Mouse (Mus musculus) neural tube, embryonic 11.5 days (tissue): ENCODE data around the gene Map10. TPM values are rescaled to one million over a fixed set of nuclear protein-coding genes. Genes with fewer than 3 reads are reported as not detected.
A peak's percentile ranks its signal among the peaks of the same experiment; 100 is the strongest.

Source experiments
- ATAC-seq: fragments of 200-750 bp; cut with Nextera tagmentation; 2 replicates; pipeline ENCODE4 v1.8.0; 2017; ENCODE audit warnings: moderate number of reproducible peaks, mild to moderate bottlenecking, moderate TSS enrichment, moderate library complexity; ENCODE audit not compliant: insufficient read depth, low FRiP score, low TSS enrichment
- DNase-seq: peaks from one replicate; pipeline ENCODE4 v3.0.0-alpha.2; 2015; ENCODE audit warnings: low spot score
- H3K27ac ChIP-seq: fragments of 300-500 bp; sonication (generic); 2 replicates; pipeline ENCODE4 v1.5.1; 2014; ENCODE audit warnings: low read depth, mild to moderate bottlenecking, low read length
- H3K27me3 ChIP-seq: fragments of 300-500 bp; sonication (generic); 2 replicates; pipeline ENCODE4 v1.6.1; 2014; ENCODE audit warnings: mild to moderate bottlenecking, low read length, mixed read lengths; ENCODE audit not compliant: control insufficient read depth, insufficient read depth
- H3K36me3 ChIP-seq: fragments of 300-500 bp; sonication (generic); 2 replicates; pipeline ENCODE4 v1.6.1; 2014; ENCODE audit warnings: mild to moderate bottlenecking, low read length, moderate library complexity, mixed read lengths; ENCODE audit not compliant: control insufficient read depth, insufficient read depth
- H3K4me1 ChIP-seq: fragments of 300-500 bp; sonication (generic); 2 replicates; pipeline ENCODE4 v1.6.1; 2014; ENCODE audit warnings: low read length, mixed read lengths; ENCODE audit not compliant: control insufficient read depth, insufficient read depth
- H3K4me2 ChIP-seq: fragments of 300-500 bp; sonication (generic); 2 replicates; pipeline ENCODE4 v1.6.1; 2014; ENCODE audit warnings: low read depth, mild to moderate bottlenecking, moderate library complexity
- H3K4me3 ChIP-seq: fragments of 300-500 bp; sonication (generic); 2 replicates; pipeline ENCODE4 v1.5.1; 2014; ENCODE audit warnings: low read depth, low read length
- H3K9ac ChIP-seq: fragments of 300-500 bp; sonication (generic); 2 replicates; pipeline ENCODE4 v1.6.1; 2014; ENCODE audit warnings: mild to moderate bottlenecking, low read length
- H3K9me3 ChIP-seq: fragments of 300-500 bp; sonication (generic); 2 replicates; pipeline ENCODE4 v1.6.1; 2016; ENCODE audit warnings: low read length; ENCODE audit not compliant: control insufficient read depth
- WGBS: fragments of 180-500 bp; shearing (Covaris S2); extraction: QIAGEN DNeasy Blood & Tissue Kit; methylation state at CpG from one replicate; pipeline ENCODE4 v1.1.7; 2014; 5-methylcytosine and 5-hydroxymethylcytosine counted together
- polyA plus RNA-seq: library from polyadenylated mRNA; unstranded; fragments of >200 nt; fragmentation: Nextera tagmentation; extraction: Ambion mirVana; gene quantifications from 2 replicates; pipeline ENCODE4 v1.2.1, GENCODE M21; 2014

Gene Map10
- polyA plus RNA-seq, 1 experiment from 2014 or later, result 10.2 TPM

- no peak overlapping the region for H3K9ac ChIP-seq
- no peak for DNase-seq
- no peaks in the 10 kb centered on the region for H3K27me3 ChIP-seq
- WGBS, result 85% methylated on average over 10 of the region's 10 CpGs
- no peak overlapping the region for H3K27ac ChIP-seq
- H3K4me1 ChIP-seq, result no peaks in the 10 kb centered on the region
- no peaks in the 10 kb centered on the region for H3K9me3 ChIP-seq
- H3K36me3 ChIP-seq, result no peaks in the 10 kb centered on the region
- no peak for ATAC-seq
- H3K4me3 ChIP-seq, result no peak overlapping the region
- no peak overlapping the region for H3K4me2 ChIP-seq
Observed at GRCm38 (mm10) chr8:125645757-125646478, 23.7 kb upstream of the Map10 start.

GRCm38 (mm10) chr8:125649447-125649846, 20.2 kb upstream of the Map10 start:
- WGBS, result 83% methylated on average over 4 of the region's 4 CpGs
- ATAC-seq (no peak), DNase-seq (no peak)
- Histone ChIP-seq H3K4me2 (no peak overlapping the region), H3K9ac (no peak overlapping the region), H3K27me3 (no peaks in the 10 kb centered on the region), H3K4me1 (no peaks in the 10 kb centered on the region), H3K27ac (no peak overlapping the region), H3K36me3 (no peaks in the 10 kb centered on the region), H3K9me3 (no peaks in the 10 kb centered on the region), H3K4me3 (no peak overlapping the region)

- Histone ChIP-seq H3K36me3 (no peaks in the 10 kb centered on the region), H3K4me3 (no peak overlapping the region), H3K27me3 (no peaks in the 10 kb centered on the region), H3K9ac (no peak overlapping the region), H3K4me1 (no peaks in the 10 kb centered on the region), H3K27ac (no peak overlapping the region), H3K9me3 (no peaks in the 10 kb centered on the region), H3K4me2 (no peak overlapping the region)
- DNase-seq (no peak), ATAC-seq (no peak)
- 76% methylated on average over 2 of the region's 2 CpGs for WGBS
Observed at GRCm38 (mm10) chr8:125654821-125655220, 14.8 kb upstream of the Map10 start.

DNA sequence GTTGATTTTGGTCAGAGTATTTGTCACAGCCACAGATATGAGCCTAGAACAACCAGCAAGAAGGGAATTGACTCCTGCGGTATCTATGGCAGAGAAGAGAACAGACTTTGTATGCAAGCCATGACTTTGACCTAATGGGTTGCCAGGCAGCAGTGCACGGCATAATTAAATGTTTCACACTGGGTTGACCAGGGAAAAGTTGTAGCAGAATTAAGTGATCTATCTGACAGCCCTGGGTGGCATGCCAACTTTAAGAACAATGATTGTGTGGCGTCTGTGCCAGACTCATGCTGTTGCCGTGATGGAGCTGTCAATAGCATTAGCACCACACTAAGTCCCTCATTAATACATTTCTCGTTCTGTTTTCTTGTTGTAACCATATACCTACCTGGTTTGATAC, 11.1 kb upstream of the Map10 start:
- H3K4me2 ChIP-seq, result no peak overlapping the region
- WGBS, result 66% methylated on average over 5 of the region's 5 CpGs
- no peak overlapping the region for H3K9ac ChIP-seq
- H3K4me3 ChIP-seq, result no peak overlapping the region
- peak; percentile 48 for DNase-seq
- no peaks in the 10 kb centered on the region for H3K36me3 ChIP-seq
- H3K27ac ChIP-seq, result no peak overlapping the region
- H3K4me1 ChIP-seq, result no peaks in the 10 kb centered on the region
- no peaks in the 10 kb centered on the region for H3K27me3 ChIP-seq
- H3K9me3 ChIP-seq, result no peaks in the 10 kb centered on the region
- peak; percentile 58 for ATAC-seq

DNA sequence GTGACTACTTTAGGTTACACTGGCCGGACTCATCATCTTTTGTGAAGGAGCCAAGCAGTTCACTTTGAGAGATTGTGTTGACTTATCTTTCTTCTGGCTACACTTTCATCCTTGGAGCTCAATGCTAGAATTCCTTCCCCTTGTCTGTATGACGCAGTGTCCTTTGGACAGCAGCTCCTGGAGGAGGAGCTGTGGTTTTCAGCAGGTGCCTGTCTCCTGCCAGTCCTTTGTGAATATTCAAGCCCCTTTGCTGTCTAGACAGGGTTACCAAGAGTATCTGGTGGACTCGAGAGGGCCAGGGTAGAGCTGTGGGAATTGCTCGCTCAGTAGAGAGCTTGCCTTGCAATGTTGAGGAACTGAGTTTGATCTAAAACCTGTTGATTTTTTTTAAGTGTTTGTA, 10.7 kb upstream of the Map10 start:
- ATAC-seq (no peak), DNase-seq (no peak)
- H3K27me3 ChIP-seq, result no peaks in the 10 kb centered on the region
- no peak overlapping the region for H3K4me2 ChIP-seq
- WGBS, result 78% methylated on average over 4 of the region's 4 CpGs
- H3K27ac ChIP-seq, result no peak overlapping the region
- no peak overlapping the region for H3K9ac ChIP-seq
- no peaks in the 10 kb centered on the region for H3K36me3 ChIP-seq
- no peak overlapping the region for H3K4me3 ChIP-seq
- no peaks in the 10 kb centered on the region for H3K4me1 ChIP-seq
- no peaks in the 10 kb centered on the region for H3K9me3 ChIP-seq

- no peaks in the 10 kb centered on the region for H3K36me3 ChIP-seq
- H3K4me2 ChIP-seq, result no peak overlapping the region
- H3K9ac ChIP-seq, result no peak overlapping the region
- H3K27me3 ChIP-seq, result no peaks in the 10 kb centered on the region
- DNase-seq (no peak), ATAC-seq (no peak)
- no peaks in the 10 kb centered on the region for H3K9me3 ChIP-seq
- H3K27ac ChIP-seq, result no peak overlapping the region
- 65% methylated on average over 6 of the region's 6 CpGs for WGBS
- H3K4me3 ChIP-seq, result no peak overlapping the region
- H3K4me1 ChIP-seq, result no peaks in the 10 kb centered on the region
Observed at GRCm38 (mm10) chr8:125660397-125660796, 9.2 kb upstream of the Map10 start.

GRCm38 (mm10) chr8:125661958-125662668, 7.5 kb upstream of the Map10 start:
- Histone ChIP-seq H3K27me3 (no peaks in the 10 kb centered on the region), H3K27ac (no peak overlapping the region), H3K9me3 (no peaks in the 10 kb centered on the region), H3K9ac (no peak overlapping the region), H3K4me2 (no peak overlapping the region), H3K4me3 (no peak overlapping the region), H3K4me1 (no peaks in the 10 kb centered on the region), H3K36me3 (no peaks in the 10 kb centered on the region)
- ATAC-seq (no peak), DNase-seq (no peak)
- 82% methylated on average over 12 of the region's 13 CpGs for WGBS

DNA sequence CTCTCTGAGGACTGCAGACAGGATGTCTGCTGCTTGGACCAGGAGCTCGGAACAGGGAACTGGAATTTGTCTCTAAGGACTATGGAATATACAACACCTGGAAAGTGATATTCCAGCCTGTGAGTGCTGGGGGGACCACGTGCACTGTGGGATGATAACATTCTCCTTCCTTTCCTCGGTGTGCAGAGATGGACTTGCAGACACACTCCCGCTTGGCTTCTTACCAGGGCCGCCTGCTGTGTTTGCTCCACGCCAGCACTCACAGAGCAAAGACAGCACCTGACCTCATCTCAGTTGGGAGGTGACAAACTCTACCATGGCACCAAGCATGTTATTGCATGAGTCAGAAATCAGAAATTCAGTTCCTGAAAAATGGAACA, 7.0 kb upstream of the Map10 start:
- WGBS, result 64% methylated on average over 6 of the region's 6 CpGs
- DNase-seq (no peak), ATAC-seq (no peak)
- Histone ChIP-seq H3K4me1 (no peaks in the 10 kb centered on the region), H3K4me2 (no peak overlapping the region), H3K9me3 (no peaks in the 10 kb centered on the region), H3K36me3 (no peaks in the 10 kb centered on the region), H3K27me3 (no peaks in the 10 kb centered on the region), H3K9ac (no peak overlapping the region), H3K27ac (no peak overlapping the region), H3K4me3 (no peak overlapping the region)
